Comparison of ENCODE assay signal across 14 mouse cellular contexts in the genomic region with DNA sequence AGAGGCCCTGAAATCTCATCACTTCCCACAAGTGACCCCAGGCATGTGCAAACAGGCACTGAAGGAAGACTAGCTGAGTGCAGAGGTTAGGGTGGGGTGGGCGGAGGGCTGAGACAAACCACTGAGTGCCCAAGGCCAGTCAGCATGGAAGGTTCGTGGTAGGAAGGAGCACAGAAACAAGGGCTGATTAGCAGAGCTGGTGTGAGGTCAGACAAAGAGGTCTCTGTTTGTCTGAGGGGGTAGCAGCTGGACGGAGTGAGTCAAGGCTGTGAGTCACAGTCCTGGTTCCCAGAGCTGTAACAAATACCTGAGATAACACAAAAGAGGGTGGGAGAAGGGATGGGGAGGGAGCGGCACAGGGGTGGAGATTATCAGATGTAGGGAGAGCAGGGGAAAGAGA. TPM values are rescaled to one million over a fixed set of nuclear protein-coding genes. Genes with fewer than 3 reads are reported as not detected.
DNase-seq lines count a peak whose midpoint lies in the region; ATAC-seq and TF ChIP-seq lines count a peak whose summit lies in the region.
"Had no signal": no experiment of that assay in that cellular context is flagged by ENCODE, and none has a peak within 500 bp of the region (broad histone marks: within the 10 kb centered on the region; RNA-seq: fewer than 3 reads in every experiment).

No protein-coding gene starts in this region.

- no peak for TF ChIP-seq POLR2A in testis, adult 2 months (IDR thresholded peaks at IDR 0.05; ENCODE audit: control insufficient read depth, low read depth, low read length)

- peak overlapping the region in 1 of 2 experiments; percentile 33; a peak in 1 of 4 replicates for H3K27ac ChIP-seq in heart, embryonic 14.5 days (replicated peaks in 1 of 2; ENCODE audit: control insufficient read depth in 1 of 2, insufficient read depth in 1 of 2, low read depth in 2 of 2, low read length in 2 of 2)
- H3K27ac ChIP-seq in midbrain, embryonic 11.5 days (ENCODE audit: low read depth, low read length), result no peak overlapping the region
- no peak overlapping the region for H3K27ac ChIP-seq in midbrain, embryonic 10.5 days (replicated peaks)
- peak overlapping the region; percentile 37; the same call in 1 of the 2 replicates for H3K27ac ChIP-seq in embryonic facial prominence, embryonic 10.5 days (replicated peaks)
- peak overlapping the region; percentile 23 for H3K27ac ChIP-seq in testis, adult 2 months (ENCODE audit: control insufficient read depth, insufficient read depth, low read depth, low read length)

- WGBS in heart, embryonic 14.5 days, result 31% methylated on average over 4 of the region's 4 CpGs
- WGBS in midbrain, embryonic 11.5 days, result 64% methylated on average over 4 of the region's 4 CpGs
- 66% methylated on average over 4 of the region's 4 CpGs for WGBS in midbrain, embryonic 10.5 days
- WGBS in embryonic facial prominence, embryonic 10.5 days, result 34% methylated on average over 4 of the region's 4 CpGs

- H3K36me3 ChIP-seq in heart, embryonic 14.5 days (ENCODE audit: control insufficient read depth, insufficient read depth, low read length), result no peaks in the 10 kb centered on the region
- H3K36me3 ChIP-seq in midbrain, embryonic 11.5 days (ENCODE audit: control insufficient read depth, insufficient read depth, low read length), result no peaks in the 10 kb centered on the region
- H3K36me3 ChIP-seq in midbrain, embryonic 10.5 days, result no peaks in the 10 kb centered on the region
- H3K36me3 ChIP-seq in embryonic facial prominence, embryonic 10.5 days (replicated peaks), result no peaks in the 10 kb centered on the region
- no peaks in the 10 kb centered on the region for H3K36me3 ChIP-seq in testis, adult 2 months (ENCODE audit: control insufficient read depth, insufficient read depth, low read length)

- 0 out of 2 replicates have a peak, but pooled peaks have one; percentile 39 for ATAC-seq in heart, embryonic 14.5 days (ENCODE audit: insufficient number of reproducible peaks, insufficient read depth, low FRiP score, low read depth)
- ATAC-seq in midbrain, embryonic 11.5 days (ENCODE audit: low FRiP score), result no peak

- H3K9me3 ChIP-seq in heart, embryonic 14.5 days (ENCODE audit: control insufficient read depth, low read length), result no peaks in the 10 kb centered on the region
- no peaks in the 10 kb centered on the region for H3K9me3 ChIP-seq in midbrain, embryonic 11.5 days (ENCODE audit: control insufficient read depth, low read length)
- no peaks in the 10 kb centered on the region for H3K9me3 ChIP-seq in midbrain, embryonic 10.5 days (replicated peaks)
- H3K9me3 ChIP-seq in embryonic facial prominence, embryonic 10.5 days, result no peaks in the 10 kb centered on the region

- peaks cover 4 to 9% of the 10 kb centered on the region in 2 experiments; a peak in 3 of 4 replicates for H3K4me1 ChIP-seq in heart, embryonic 14.5 days (ENCODE audit: control insufficient read depth in 2 of 2, insufficient read depth in 2 of 2, low read length in 2 of 2)
- no peaks in the 10 kb centered on the region for H3K4me1 ChIP-seq in midbrain, embryonic 11.5 days (ENCODE audit: control insufficient read depth, insufficient read depth, low read length)
- no peaks in the 10 kb centered on the region; the same call in 1 of the 2 replicates for H3K4me1 ChIP-seq in midbrain, embryonic 10.5 days
- H3K4me1 ChIP-seq in embryonic facial prominence, embryonic 10.5 days, result peaks cover 8% of the 10 kb centered on the region
- H3K4me1 ChIP-seq in testis, adult 2 months (ENCODE audit: control insufficient read depth, insufficient read depth, low read length), result no peaks in the 10 kb centered on the region

- no peaks in the 10 kb centered on the region for H3K27me3 ChIP-seq in heart, embryonic 14.5 days (ENCODE audit: control insufficient read depth, insufficient read depth, low read length)
- no peaks in the 10 kb centered on the region for H3K27me3 ChIP-seq in midbrain, embryonic 11.5 days (ENCODE audit: control insufficient read depth, insufficient read depth, low read length)
- no peaks in the 10 kb centered on the region for H3K27me3 ChIP-seq in midbrain, embryonic 10.5 days (ENCODE audit: low read depth, poor library complexity, severe bottlenecking)
- no peaks in the 10 kb centered on the region for H3K27me3 ChIP-seq in embryonic facial prominence, embryonic 10.5 days (replicated peaks; ENCODE audit: low read depth, poor library complexity, severe bottlenecking)
- no peaks in the 10 kb centered on the region for H3K27me3 ChIP-seq in testis, adult 2 months (ENCODE audit: control insufficient read depth, insufficient read depth, low read length)
- H3K27me3 ChIP-seq: CH12.LX had no signal

- no peak overlapping the region for H3K4me3 ChIP-seq in heart, embryonic 14.5 days (ENCODE audit: control insufficient read depth in 1 of 2, insufficient read depth in 1 of 2, low read depth in 1 of 2, low read length in 2 of 2)
- H3K4me3 ChIP-seq in midbrain, embryonic 11.5 days (ENCODE audit: low read depth, low read length), result no peak overlapping the region
- H3K4me3 ChIP-seq in midbrain, embryonic 10.5 days, result no peak overlapping the region
- H3K4me3 ChIP-seq in embryonic facial prominence, embryonic 10.5 days, result no peak overlapping the region
- no peak overlapping the region for H3K4me3 ChIP-seq in testis, adult 2 months (ENCODE audit: control insufficient read depth, low read depth, low read length)

- no peak overlapping the region for H3K9ac ChIP-seq in heart, embryonic 14.5 days (ENCODE audit: low read length)
- no peak overlapping the region for H3K9ac ChIP-seq in midbrain, embryonic 11.5 days (ENCODE audit: low read length)

- intact Hi-C loops in heart, postnatal 10 days (cut with DNase I), result no loop called here

- TF ChIP-seq CTCF in testis, adult 2 months (IDR thresholded peaks at IDR 0.05; ENCODE audit: control insufficient read depth, insufficient read depth, insufficient replicate concordance, low read depth, low read length), result no peak

- DNase-seq in heart, postnatal 10 days, result no peak
- peak; percentile 77 for DNase-seq in midbrain, embryonic 11.5 days (ENCODE audit: low spot score, missing footprints)
- no peak for DNase-seq in midbrain, embryonic 10.5 days (ENCODE audit: low spot score)
- DNase-seq in embryonic facial prominence, embryonic 10.5 days (ENCODE audit: low spot score), result peak; percentile 31
- no peak for DNase-seq in layer of hippocampus, adult 9-10 months (ENCODE audit: low spot score)
- no peak for DNase-seq in left cerebral cortex, adult 11 months (ENCODE audit: low spot score)
- DNase-seq: adrenal gland, adult 2 months; cerebellum, adult 11 months; embryo, embryonic 11 days; kidney, postnatal 10 days; lung, postnatal 36 days had no signal

- H3K4me2 ChIP-seq in heart, embryonic 14.5 days (ENCODE audit: low read length), result no peak overlapping the region
- no peak overlapping the region for H3K4me2 ChIP-seq in midbrain, embryonic 11.5 days

RNA-seq across cellular contexts. Expression of gene Ppp1r36, which starts 41.7 kb away (rescaled TPM):
- polyA plus RNA-seq in heart, embryonic 14.5 days (2014; fragmentation: Nextera tagmentation; extraction: Ambion mirVana), result 2.4 and 3.9 TPM in 2 replicates
- 1 to 10 TPM in 1 of 2 experiments, under 1 TPM in 1; 0.79 to 1.0 TPM for total RNA-seq in heart, postnatal 10 days (2021)
- 0.39 and 0.51 TPM in 2 replicates for polyA plus RNA-seq in midbrain, embryonic 11.5 days (2014; fragmentation: Nextera tagmentation; extraction: Ambion mirVana)
- 0.33 and 0.71 TPM in 2 replicates for polyA plus RNA-seq in midbrain, embryonic 10.5 days (2016; fragmentation: Nextera tagmentation; extraction: Ambion mirVana)
- 1.6 and 1.8 TPM in 2 replicates for polyA plus RNA-seq in embryonic facial prominence, embryonic 10.5 days (2016; fragmentation: Nextera tagmentation; extraction: Ambion mirVana)
- polyA plus RNA-seq in testis, adult 2 months (2012; rRNA removed), result 70.7 and 80.4 TPM in 2 replicates
- total RNA-seq: CH12.LX had no signal
- polyA plus RNA-seq: adrenal gland, adult 2 months had no signal

RNA-seq across cellular contexts. Expression of gene Hspa2, which starts 55.1 kb away (rescaled TPM):
- polyA plus RNA-seq in heart, embryonic 14.5 days (2014; fragmentation: Nextera tagmentation; extraction: Ambion mirVana), result 14.8 and 15.6 TPM in 2 replicates
- total RNA-seq in heart, postnatal 10 days (2021), result 10 to 100 TPM in 1 of 2 experiments, 1 to 10 TPM in 1; 9.9 to 11.7 TPM
- polyA plus RNA-seq in midbrain, embryonic 11.5 days (2014; fragmentation: Nextera tagmentation; extraction: Ambion mirVana), result 5.1 and 7.0 TPM in 2 replicates
- 4.9 and 5.9 TPM in 2 replicates for polyA plus RNA-seq in midbrain, embryonic 10.5 days (2016; fragmentation: Nextera tagmentation; extraction: Ambion mirVana)
- 5.4 and 5.9 TPM in 2 replicates for polyA plus RNA-seq in embryonic facial prominence, embryonic 10.5 days (2016; fragmentation: Nextera tagmentation; extraction: Ambion mirVana)
- polyA plus RNA-seq in testis, adult 2 months (2012; rRNA removed), result 758 and 855 TPM in 2 replicates

Comparison
In these comparisons a context has a peak if more than half of its experiments do, and no peak if none do; other contexts are left out.
1. DNase-seq: peak in midbrain, embryonic 11.5 days (single experiment) and embryonic facial prominence, embryonic 10.5 days (single experiment); none in heart, postnatal 10 days (0 of 2), midbrain, embryonic 10.5 days (single experiment), layer of hippocampus, adult 9-10 months (single experiment) and left cerebral cortex, adult 11 months (single experiment).
2. H3K27ac ChIP-seq: peak in embryonic facial prominence, embryonic 10.5 days (single experiment) and testis, adult 2 months (single experiment); none in midbrain, embryonic 11.5 days (single experiment) and midbrain, embryonic 10.5 days (single experiment).
3. RNA of gene Ppp1r36, which starts 41.7 kb away (polyA plus RNA-seq): 70.7 to 80.4 TPM in testis, adult 2 months; 2.4 to 3.9 TPM in heart, embryonic 14.5 days, 1.6 to 1.8 TPM in embryonic facial prominence, embryonic 10.5 days, 0.39 to 0.51 TPM in midbrain, embryonic 11.5 days and 0.33 to 0.71 TPM in midbrain, embryonic 10.5 days; every median in the first group is over 10 times any median in the second.
4. RNA of gene Hspa2, which starts 55.1 kb away (polyA plus RNA-seq): 758 to 855 TPM in testis, adult 2 months; 14.8 to 15.6 TPM in heart, embryonic 14.5 days, 5.4 to 5.9 TPM in embryonic facial prominence, embryonic 10.5 days, 5.1 to 7.0 TPM in midbrain, embryonic 11.5 days and 4.9 to 5.9 TPM in midbrain, embryonic 10.5 days; every median in the first group is over 10 times any median in the second.